Mouse (Mus musculus): ENCODE results near the gene Sult1d1.

DNA sequence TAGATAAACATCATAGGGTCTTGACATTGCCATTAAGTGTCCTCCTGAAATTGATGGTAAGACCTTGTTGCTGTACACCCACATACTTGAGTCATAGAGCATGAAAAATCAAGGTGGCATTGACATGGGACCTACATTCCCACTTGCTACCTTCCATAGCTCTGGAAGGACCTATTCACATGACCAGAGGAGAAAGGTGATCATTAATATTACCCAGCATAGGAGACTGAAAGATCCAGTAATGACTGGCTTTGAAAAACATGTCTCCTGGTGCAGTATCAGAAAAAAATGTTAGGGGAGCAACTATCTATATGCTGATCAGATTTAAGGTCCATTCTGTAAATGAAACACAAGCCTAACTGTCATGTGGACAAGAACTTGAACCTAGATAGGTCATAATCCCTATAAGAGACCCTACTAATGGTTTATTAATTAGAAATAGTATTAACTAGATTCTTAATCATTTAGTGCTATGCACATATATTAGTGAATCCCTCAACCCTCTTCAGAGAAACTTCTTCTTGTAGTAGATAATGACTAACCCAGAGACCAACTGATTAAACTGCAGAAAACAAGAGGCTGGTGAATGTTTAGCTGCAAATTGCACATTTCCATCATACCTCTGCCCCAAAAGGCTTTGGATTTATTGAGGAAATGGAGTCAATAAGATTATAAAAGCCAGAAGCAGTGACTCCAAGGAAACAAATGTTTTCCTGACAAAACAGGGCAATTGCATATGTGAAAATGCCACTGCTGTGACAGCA, 45.7 kb upstream of the Sult1d1 start:
- TF ChIP-seq CTCF (IDR thresholded peaks at IDR 0.05; ENCODE audit: control insufficient read depth, insufficient read depth, low read length), result no peak
- TF ChIP-seq POLR2A (IDR thresholded peaks at IDR 0.05; ENCODE audit: borderline replicate concordance, control insufficient read depth, low read depth, low read length), result no peak

Measured in bone marrow, adult 2 months (tissue).